ENCODE assay signal across 13 mouse cellular contexts in the genomic region with DNA sequence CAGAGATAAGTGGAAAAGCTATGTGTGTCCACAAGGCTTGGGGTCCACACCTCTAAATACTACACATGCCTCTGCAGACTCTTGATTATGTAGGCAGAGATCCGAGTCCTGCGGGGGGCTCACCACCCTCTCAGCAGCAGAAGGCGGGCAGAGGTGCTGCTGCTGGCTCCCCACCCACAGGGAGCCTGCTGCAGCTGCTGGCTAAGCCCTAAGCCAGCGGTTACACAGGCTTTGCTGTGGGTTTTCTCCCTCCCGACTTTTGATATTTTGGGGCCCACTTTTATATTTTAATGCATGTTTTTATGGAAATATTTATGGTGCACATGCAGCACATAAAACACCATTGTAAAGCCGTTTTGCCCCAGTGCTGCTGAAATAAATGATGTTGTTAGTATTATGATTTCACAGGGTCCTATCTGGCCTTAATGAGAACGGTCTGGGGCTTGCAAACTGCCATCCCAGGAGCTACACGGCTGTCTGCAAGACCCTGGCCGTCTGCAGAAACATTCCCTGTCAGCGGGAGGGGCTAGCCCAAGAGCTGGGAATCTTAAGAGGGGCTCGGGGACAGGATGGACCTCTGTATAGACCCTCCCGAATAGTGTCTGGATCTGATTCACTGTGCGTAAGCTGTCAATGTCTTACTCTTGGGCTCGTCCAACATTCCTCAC.
"Had no signal": no experiment of that assay in that cellular context is flagged by ENCODE, and none has a peak within 500 bp of the region (broad histone marks: within the 10 kb centered on the region; RNA-seq: fewer than 3 reads in every experiment).

No protein-coding gene starts in this region.

- H3K36me3 ChIP-seq: lung, embryonic 15.5 days; midbrain, embryonic 13.5 days; neural tube, embryonic 15.5 days had no signal

- H3K9ac ChIP-seq: lung, embryonic 15.5 days; midbrain, embryonic 13.5 days; neural tube, embryonic 15.5 days had no signal

- H3K4me1 ChIP-seq: lung, embryonic 15.5 days had no signal

- H3K9me3 ChIP-seq: lung, embryonic 15.5 days; midbrain, embryonic 13.5 days; neural tube, embryonic 15.5 days had no signal

- H3K4me2 ChIP-seq: liver, embryonic 11.5 days; lung, embryonic 15.5 days; midbrain, embryonic 13.5 days; neural tube, embryonic 15.5 days had no signal

- H3K27me3 ChIP-seq: lung, embryonic 15.5 days had no signal

- H3K27ac ChIP-seq: layer of hippocampus, adult 2 months; lung, embryonic 15.5 days; midbrain, embryonic 13.5 days; neural tube, embryonic 15.5 days had no signal

- H3K4me3 ChIP-seq: layer of hippocampus, adult 2 months; lung, embryonic 15.5 days; midbrain, embryonic 13.5 days; myocyte; neural tube, embryonic 15.5 days had no signal

- ATAC-seq: midbrain, embryonic 13.5 days had no signal

- DNase-seq: kidney, adult 11 months; kidney, postnatal 10 days; kidney, postnatal 4 days; lung, postnatal 14 days; right cerebral cortex, adult 18-20 months; thymus, adult 18-20 months; thymus, postnatal 14 days had no signal
